Mouse (Mus musculus) midbrain, embryonic 16.5 days (tissue): ENCODE measurements at regions not wholly inside any gene's neighbourhood (a gene's known extent, or its start where the extent isn't known, plus 50 kb on each side); places are given as distances from the start of the nearest gene placed in this dataset.

Source experiments
- ATAC-seq: fragments of 200-750 bp; cut with Nextera tagmentation; 2 replicates; pipeline ENCODE4 v1.8.0; 2017; ENCODE audit warnings: moderate TSS enrichment
- H3K27ac ChIP-seq: fragments of 300-500 bp; sonication (generic); 2 replicates; pipeline ENCODE4 v1.5.1; 2014; ENCODE audit warnings: mild to moderate bottlenecking, low read length, mixed read lengths
- H3K27me3 ChIP-seq: fragments of 300-500 bp; sonication (generic); 2 replicates; pipeline ENCODE4 v1.6.1; 2014; ENCODE audit warnings: low read depth, low read length, mixed read lengths; ENCODE audit not compliant: control insufficient read depth, insufficient read depth
- H3K36me3 ChIP-seq: fragments of 300-500 bp; sonication (generic); 2 replicates; pipeline ENCODE4 v1.6.1; 2014; ENCODE audit warnings: mild to moderate bottlenecking, low read length, moderate library complexity, mixed read lengths; ENCODE audit not compliant: control insufficient read depth, insufficient read depth
- H3K4me1 ChIP-seq: fragments of 300-500 bp; sonication (generic); 2 replicates; pipeline ENCODE4 v1.6.1; 2014; ENCODE audit warnings: mild to moderate bottlenecking, low read length, mixed read lengths; ENCODE audit not compliant: control insufficient read depth, insufficient read depth
- H3K4me2 ChIP-seq: fragments of 300-500 bp; sonication (generic); 2 replicates; pipeline ENCODE4 v1.6.1; 2014; ENCODE audit warnings: mild to moderate bottlenecking, low read length, mixed read lengths
- H3K4me3 ChIP-seq: fragments of 300-500 bp; sonication (generic); 2 replicates; pipeline ENCODE4 v1.5.1; 2014; ENCODE audit warnings: low read depth, mild to moderate bottlenecking, low read length, moderate library complexity, mixed read lengths
- H3K9ac ChIP-seq: fragments of 300-500 bp; sonication (generic); 2 replicates; pipeline ENCODE4 v1.6.1; 2014; ENCODE audit warnings: low read depth, low read length, mixed read lengths
- H3K9me3 ChIP-seq: fragments of 300-500 bp; sonication (generic); replicated peaks from 2 replicates; pipeline ENCODE4 v1.6.1; 2014; ENCODE audit warnings: mild to moderate bottlenecking, low read length, mixed read lengths; ENCODE audit not compliant: control insufficient read depth, poor library complexity, severe bottlenecking
- WGBS: fragments of 180-500 bp; shearing (Covaris S2); extraction: QIAGEN DNeasy Blood & Tissue Kit; methylation state at CpG from one replicate; pipeline ENCODE4 v1.1.7; 2014; 5-methylcytosine and 5-hydroxymethylcytosine counted together

DNA sequence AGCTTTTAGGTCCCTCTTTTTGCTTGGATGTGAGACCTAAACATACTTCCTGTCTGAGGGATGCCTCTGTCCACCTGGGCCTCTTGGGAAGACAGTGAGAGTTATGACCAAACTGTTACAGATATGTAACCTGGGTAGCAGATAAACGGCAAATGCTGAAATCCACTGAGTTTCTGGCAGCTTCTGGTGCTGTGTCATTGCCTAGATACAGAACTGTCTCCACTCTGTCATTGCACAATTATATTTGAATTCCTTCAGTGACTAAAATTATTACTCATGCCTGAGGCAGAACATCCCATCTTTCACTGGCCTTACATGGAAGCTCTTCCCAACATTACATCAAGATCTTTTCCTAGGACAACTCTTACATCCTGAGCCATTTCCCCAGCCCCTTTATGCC, 277.4 kb upstream of the Rora start:
- Histone ChIP-seq H3K27ac (no peak overlapping the region), H3K4me3 (no peak overlapping the region), H3K9me3 (no peaks in the 10 kb centered on the region), H3K4me1 (no peaks in the 10 kb centered on the region), H3K36me3 (no peaks in the 10 kb centered on the region), H3K9ac (no peak overlapping the region), H3K27me3 (no peaks in the 10 kb centered on the region), H3K4me2 (no peak overlapping the region)
- WGBS = 71% methylated on average over 1 of the region's 1 CpGs
- no peak for ATAC-seq

DNA sequence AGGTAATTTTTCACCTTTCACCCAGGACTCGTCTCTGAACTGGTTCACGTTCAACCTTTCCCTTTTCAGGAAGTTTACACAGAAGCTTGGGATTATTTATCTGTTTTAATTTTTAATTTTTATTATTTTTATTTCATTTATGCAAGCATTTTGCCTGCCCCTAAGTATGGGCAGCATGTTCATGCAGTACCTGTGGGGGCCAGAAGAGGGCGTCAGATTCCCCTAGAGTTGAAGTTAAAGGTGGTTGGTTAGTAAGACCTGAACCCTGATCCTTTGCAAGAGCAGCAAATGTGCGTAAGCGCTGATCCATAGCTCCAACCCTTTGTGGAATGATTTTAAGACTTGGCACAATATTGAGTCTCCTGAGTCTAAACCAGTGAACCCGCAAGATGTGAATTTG, 271.7 kb upstream of the Rora start:
- Histone ChIP-seq H3K4me3 (no peak overlapping the region), H3K27ac (no peak overlapping the region), H3K4me2 (no peak overlapping the region), H3K4me1 (0 out of 2 replicates have a peak, but pooled peaks cover 2% of the 10 kb centered on the region), H3K9me3 (no peaks in the 10 kb centered on the region), H3K9ac (no peak overlapping the region), H3K36me3 (no peaks in the 10 kb centered on the region), H3K27me3 (no peaks in the 10 kb centered on the region)
- WGBS = 85% methylated on average over 6 of the region's 6 CpGs
- no peak for ATAC-seq

DNA sequence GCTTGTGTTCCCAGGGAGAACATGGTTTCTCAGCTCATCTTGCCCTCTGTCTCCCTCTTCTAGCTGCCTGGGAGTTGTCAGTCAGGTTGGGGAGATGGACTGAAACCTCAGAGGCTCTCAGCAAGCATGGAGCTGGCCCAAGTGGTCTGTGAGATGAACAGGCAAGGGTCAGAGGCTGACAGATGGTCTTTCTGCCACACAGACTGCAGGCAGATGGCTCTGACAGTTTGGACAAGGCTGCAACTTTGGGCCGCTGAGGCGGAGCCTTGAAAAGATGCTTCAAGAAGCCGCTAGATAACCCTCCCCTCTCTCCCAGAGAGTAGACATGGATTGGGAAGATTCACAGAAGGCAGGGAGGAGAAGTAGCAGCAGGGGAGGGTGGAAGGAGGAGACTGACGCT, 252.7 kb upstream of the Rora start:
- no peaks in the 10 kb centered on the region for H3K4me1 ChIP-seq
- H3K27me3 ChIP-seq = no peaks in the 10 kb centered on the region
- WGBS = 77% methylated on average over 4 of the region's 4 CpGs
- no peak overlapping the region for H3K4me2 ChIP-seq
- H3K9me3 ChIP-seq = no peaks in the 10 kb centered on the region
- no peaks in the 10 kb centered on the region for H3K36me3 ChIP-seq
- H3K4me3 ChIP-seq = no peak overlapping the region
- H3K27ac ChIP-seq = no peak overlapping the region
- ATAC-seq = no peak
- no peak overlapping the region for H3K9ac ChIP-seq

DNA sequence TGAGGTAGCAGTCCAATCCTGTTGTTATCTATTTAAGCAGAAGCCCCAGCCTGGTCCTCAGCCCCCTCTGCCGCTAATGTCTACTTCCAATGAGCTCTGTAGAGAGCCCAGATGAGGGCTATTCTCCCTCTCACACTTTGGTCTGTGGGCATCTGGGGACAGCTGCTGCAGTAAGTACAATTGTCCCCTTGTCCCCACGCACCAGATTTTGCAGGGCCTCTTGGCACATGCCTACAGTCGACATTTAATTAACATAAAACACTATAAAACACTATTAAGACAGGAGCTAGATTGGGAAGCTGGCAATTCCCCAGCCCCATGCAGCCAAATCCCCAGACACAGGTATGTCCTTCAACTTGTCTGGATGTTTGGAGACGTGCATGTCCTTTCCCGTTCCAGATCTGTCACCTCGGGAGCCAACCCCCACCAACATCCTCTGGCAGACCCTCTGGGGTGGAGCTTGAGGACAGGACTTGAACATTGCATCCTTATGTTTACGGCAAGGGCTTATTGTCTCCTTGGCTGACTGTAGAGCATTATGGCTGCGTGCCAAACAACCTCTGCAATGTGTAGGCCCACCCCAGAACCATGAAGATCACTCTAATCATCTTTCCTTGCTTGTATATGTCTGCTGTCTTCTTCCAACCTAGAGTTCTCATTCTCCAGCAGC, 251.3 kb upstream of the Rora start:
- Histone ChIP-seq H3K4me2 (no peak overlapping the region), H3K9ac (no peak overlapping the region), H3K4me1 (no peaks in the 10 kb centered on the region), H3K4me3 (no peak overlapping the region), H3K9me3 (no peaks in the 10 kb centered on the region), H3K36me3 (no peaks in the 10 kb centered on the region), H3K27ac (no peak overlapping the region), H3K27me3 (no peaks in the 10 kb centered on the region)
- ATAC-seq = no peak
- WGBS = 69% methylated on average over 8 of the region's 8 CpGs

DNA sequence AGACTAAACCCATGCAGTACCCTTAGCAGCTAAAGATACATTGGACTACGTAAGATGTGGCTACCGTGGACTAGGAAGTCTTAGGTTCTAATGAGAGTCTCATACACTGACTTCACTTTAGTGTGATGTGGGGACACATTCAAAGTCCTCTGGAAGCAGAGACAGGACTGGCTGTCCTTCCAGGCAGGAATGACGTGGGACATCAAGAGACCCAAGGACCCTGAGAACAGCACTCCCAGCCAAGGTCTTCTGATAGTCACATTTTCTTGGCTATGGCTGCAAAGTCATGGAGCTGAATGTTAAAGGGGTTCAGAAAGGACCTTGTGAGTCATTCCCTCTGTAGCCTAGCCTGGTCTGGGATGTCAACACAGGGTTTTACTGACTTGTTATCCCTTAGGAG, 250.6 kb upstream of the Rora start:
- no peak for ATAC-seq
- H3K36me3 ChIP-seq = no peaks in the 10 kb centered on the region
- no peak overlapping the region for H3K9ac ChIP-seq
- no peaks in the 10 kb centered on the region for H3K9me3 ChIP-seq
- H3K4me3 ChIP-seq = no peak overlapping the region
- WGBS = 97% methylated on average over 3 of the region's 3 CpGs
- H3K27ac ChIP-seq = no peak overlapping the region
- H3K4me1 ChIP-seq = no peaks in the 10 kb centered on the region
- H3K27me3 ChIP-seq = no peaks in the 10 kb centered on the region
- no peak overlapping the region for H3K4me2 ChIP-seq

DNA sequence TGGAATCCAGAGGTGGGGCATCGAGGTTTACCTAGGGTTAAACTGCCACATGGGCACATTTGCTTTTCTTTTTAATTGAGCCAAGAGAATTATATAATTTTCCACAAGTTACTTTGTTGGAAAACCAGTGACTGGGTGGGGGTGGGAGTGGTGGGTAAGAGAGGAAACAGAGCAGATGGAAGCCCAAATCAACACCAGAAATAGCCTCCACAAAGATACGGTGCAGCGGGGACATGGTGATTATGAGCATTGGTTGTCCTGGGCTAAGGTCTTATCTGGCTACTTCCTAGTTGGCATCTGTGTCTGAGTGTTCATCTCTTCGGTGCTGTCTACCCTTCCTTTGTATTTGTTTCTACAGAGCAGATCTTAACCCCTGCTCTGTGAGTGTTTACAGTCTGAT, 250.1 kb upstream of the Rora start:
- H3K27ac ChIP-seq = no peak overlapping the region
- no peaks in the 10 kb centered on the region for H3K36me3 ChIP-seq
- no peak overlapping the region for H3K9ac ChIP-seq
- no peak for ATAC-seq
- no peak overlapping the region for H3K4me2 ChIP-seq
- no peaks in the 10 kb centered on the region for H3K27me3 ChIP-seq
- 93% methylated on average over 4 of the region's 4 CpGs for WGBS
- H3K4me3 ChIP-seq = no peak overlapping the region
- H3K4me1 ChIP-seq = no peaks in the 10 kb centered on the region
- H3K9me3 ChIP-seq = no peaks in the 10 kb centered on the region

DNA sequence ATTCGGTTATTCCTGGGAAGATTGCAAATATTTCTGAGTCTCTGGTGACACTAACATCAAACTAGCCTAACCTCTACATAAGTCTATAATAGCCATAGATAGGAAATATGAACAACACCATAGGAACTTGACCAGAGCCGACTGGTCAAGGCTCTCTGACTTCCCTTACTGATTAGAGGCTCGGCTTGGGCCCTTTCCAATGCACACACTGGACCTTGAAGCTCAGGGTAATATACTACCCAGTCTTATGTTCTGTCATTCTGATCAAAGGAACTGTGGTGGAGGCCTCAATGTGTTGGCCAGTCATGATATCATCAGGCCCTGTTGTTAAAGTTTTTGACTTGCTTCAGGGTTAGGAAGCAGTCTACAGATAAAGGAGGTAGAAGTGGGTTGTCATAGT, 243.8 kb upstream of the Rora start:
- no peak for ATAC-seq
- Histone ChIP-seq H3K36me3 (no peaks in the 10 kb centered on the region), H3K4me1 (no peaks in the 10 kb centered on the region), H3K4me2 (no peak overlapping the region), H3K4me3 (no peak overlapping the region), H3K9me3 (no peaks in the 10 kb centered on the region), H3K27ac (no peak overlapping the region), H3K27me3 (no peaks in the 10 kb centered on the region), H3K9ac (no peak overlapping the region)
- 94% methylated on average over 3 of the region's 3 CpGs for WGBS

DNA sequence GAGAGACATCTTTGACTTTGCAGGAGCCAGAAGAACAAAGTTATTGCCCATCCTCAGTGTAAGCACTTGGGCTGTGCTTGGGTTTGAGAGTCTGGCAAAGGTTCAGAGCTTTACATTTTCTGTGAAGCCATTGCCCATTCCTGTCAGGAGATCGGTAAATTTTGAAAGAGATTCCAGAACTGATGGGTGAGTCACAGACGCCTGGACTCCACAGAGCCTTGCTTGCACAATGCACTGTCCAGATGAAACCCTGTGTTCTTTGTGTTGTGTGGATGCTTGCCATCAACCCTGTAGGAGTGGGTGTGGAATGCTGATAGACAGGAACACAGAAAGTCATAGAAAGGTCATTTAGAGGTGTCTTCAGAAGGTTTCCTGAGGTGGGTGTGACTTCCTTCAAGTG, 227.3 kb upstream of the Rora start:
- no peak overlapping the region for H3K27ac ChIP-seq
- H3K4me2 ChIP-seq = no peak overlapping the region
- no peaks in the 10 kb centered on the region for H3K9me3 ChIP-seq
- H3K27me3 ChIP-seq = no peaks in the 10 kb centered on the region
- H3K9ac ChIP-seq = no peak overlapping the region
- 83% methylated on average over 2 of the region's 2 CpGs for WGBS
- no peaks in the 10 kb centered on the region for H3K36me3 ChIP-seq
- H3K4me3 ChIP-seq = no peak overlapping the region
- no peak for ATAC-seq
- H3K4me1 ChIP-seq = no peaks in the 10 kb centered on the region

DNA sequence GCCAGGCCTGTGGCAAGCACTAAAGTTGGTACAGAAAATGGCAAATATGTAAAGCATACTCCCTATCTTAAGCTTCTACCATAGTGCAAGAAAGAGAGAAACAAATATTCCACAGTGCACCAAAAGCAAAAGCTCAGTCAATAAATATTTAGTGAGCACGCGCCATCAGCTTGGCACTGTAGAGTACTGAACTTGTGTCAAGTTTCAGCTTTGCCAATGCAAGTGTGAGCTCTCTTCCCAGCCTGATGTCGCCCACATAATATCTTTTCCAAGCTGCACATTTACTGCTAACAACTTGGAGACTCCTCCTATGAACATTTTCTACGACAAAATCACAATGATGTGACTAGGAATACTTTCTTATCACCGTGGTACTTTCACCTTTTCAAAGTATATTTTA, 190.8 kb upstream of the Rora start:
- H3K36me3 ChIP-seq = no peaks in the 10 kb centered on the region
- H3K9ac ChIP-seq = no peak overlapping the region
- no peaks in the 10 kb centered on the region for H3K9me3 ChIP-seq
- no peak overlapping the region for H3K4me3 ChIP-seq
- H3K27me3 ChIP-seq = no peaks in the 10 kb centered on the region
- H3K4me2 ChIP-seq = no peak overlapping the region
- no peaks in the 10 kb centered on the region for H3K4me1 ChIP-seq
- ATAC-seq = no peak
- WGBS = 94% methylated on average over 5 of the region's 5 CpGs
- no peak overlapping the region for H3K27ac ChIP-seq
